Mouse (Mus musculus) liver, postnatal 0 days (tissue): Measurements from ENCODE around the gene Phactr2.
"Not testable (repeated sequence)": the region's sequence is repeated elsewhere in the genome, so short reads cannot be mapped to it uniquely, and the experiment has no call there.

Experiments used
- CTCF ChIP-seq: sonication (generic); IDR thresholded peaks from 2 replicates; pipeline ENCODE4 v1.5.1; 2016; ENCODE audit warnings: antibody characterized with exemption, low read depth
- EP300 ChIP-seq: IDR thresholded peaks from 2 replicates; pipeline ENCODE4 v1.6.1; 2016; ENCODE audit warnings: antibody characterized with exemption, low read depth, mild to moderate bottlenecking

- TF ChIP-seq CTCF, EP300: not testable (repeated sequence)
Measured at GRCm38 (mm10) chr10:13193496-13193895, 280.7 kb downstream of the Phactr2 start.
